Mouse (Mus musculus) heart, embryonic 11.5 days (tissue): ENCODE measurements around the gene Tmem63b. TPM values are rescaled to one million over a fixed set of nuclear protein-coding genes. Genes with fewer than 3 reads are reported as not detected.

Source experiments
- ATAC-seq: fragments of 200-750 bp; cut with Nextera tagmentation; replicated peaks from 2 replicates; pipeline ENCODE4 v1.8.0; 2017; ENCODE audit warnings: moderate library complexity; ENCODE audit not compliant: insufficient number of reproducible peaks, low FRiP score, low TSS enrichment
- H3K27ac ChIP-seq: fragments of 300-500 bp; sonication (generic); 2 replicates; pipeline ENCODE4 v1.5.1; 2014; ENCODE audit warnings: mild to moderate bottlenecking, low read depth, low read length
- H3K27me3 ChIP-seq: fragments of 300-500 bp; sonication (generic); 2 replicates; pipeline ENCODE4 v1.6.1; 2014; ENCODE audit warnings: mild to moderate bottlenecking, low read length, mixed read lengths; ENCODE audit not compliant: control insufficient read depth, insufficient read depth
- H3K36me3 ChIP-seq: fragments of 300-500 bp; sonication (generic); 2 replicates; pipeline ENCODE4 v1.6.1; 2014; ENCODE audit warnings: mild to moderate bottlenecking, low read length, moderate library complexity, mixed read lengths; ENCODE audit not compliant: control insufficient read depth, insufficient read depth
- H3K4me1 ChIP-seq: fragments of 300-500 bp; sonication (generic); 2 replicates; pipeline ENCODE4 v1.6.1; 2014; ENCODE audit warnings: low read length; ENCODE audit not compliant: control insufficient read depth, insufficient read depth
- H3K4me2 ChIP-seq: fragments of 300-500 bp; sonication (generic); 2 replicates; pipeline ENCODE4 v1.6.1; 2014; ENCODE audit warnings: mild to moderate bottlenecking, moderate library complexity
- H3K4me3 ChIP-seq: fragments of 300-500 bp; sonication (generic); 2 replicates; pipeline ENCODE4 v1.5.1; 2014; ENCODE audit warnings: low read depth, low read length
- H3K9ac ChIP-seq: fragments of 300-500 bp; sonication (generic); 2 replicates; pipeline ENCODE4 v1.6.1; 2014; ENCODE audit warnings: mild to moderate bottlenecking, low read depth, low read length, moderate library complexity
- H3K9me3 ChIP-seq: fragments of 300-500 bp; sonication (generic); replicated peaks from 2 replicates; pipeline ENCODE4 v1.6.1; 2016; ENCODE audit warnings: low read length; ENCODE audit not compliant: control insufficient read depth
- WGBS: fragments of 180-500 bp; shearing (Covaris S2); extraction: QIAGEN DNeasy Blood & Tissue Kit; methylation state at CpG from one replicate; pipeline ENCODE4 v1.1.7; 2014; ENCODE audit not compliant: insufficient replicate concordance; 5-methylcytosine and 5-hydroxymethylcytosine counted together
- polyA plus RNA-seq: library from polyadenylated mRNA; unstranded; fragments of >200 nt; fragmentation: Nextera tagmentation; extraction: Ambion mirVana; gene quantifications from 2 replicates; pipeline ENCODE4 v1.2.1, GENCODE M21; 2014

Tmem63b gene
- polyA plus RNA-seq, 1 experiment from 2014 or later, result 27.6 TPM

DNA sequence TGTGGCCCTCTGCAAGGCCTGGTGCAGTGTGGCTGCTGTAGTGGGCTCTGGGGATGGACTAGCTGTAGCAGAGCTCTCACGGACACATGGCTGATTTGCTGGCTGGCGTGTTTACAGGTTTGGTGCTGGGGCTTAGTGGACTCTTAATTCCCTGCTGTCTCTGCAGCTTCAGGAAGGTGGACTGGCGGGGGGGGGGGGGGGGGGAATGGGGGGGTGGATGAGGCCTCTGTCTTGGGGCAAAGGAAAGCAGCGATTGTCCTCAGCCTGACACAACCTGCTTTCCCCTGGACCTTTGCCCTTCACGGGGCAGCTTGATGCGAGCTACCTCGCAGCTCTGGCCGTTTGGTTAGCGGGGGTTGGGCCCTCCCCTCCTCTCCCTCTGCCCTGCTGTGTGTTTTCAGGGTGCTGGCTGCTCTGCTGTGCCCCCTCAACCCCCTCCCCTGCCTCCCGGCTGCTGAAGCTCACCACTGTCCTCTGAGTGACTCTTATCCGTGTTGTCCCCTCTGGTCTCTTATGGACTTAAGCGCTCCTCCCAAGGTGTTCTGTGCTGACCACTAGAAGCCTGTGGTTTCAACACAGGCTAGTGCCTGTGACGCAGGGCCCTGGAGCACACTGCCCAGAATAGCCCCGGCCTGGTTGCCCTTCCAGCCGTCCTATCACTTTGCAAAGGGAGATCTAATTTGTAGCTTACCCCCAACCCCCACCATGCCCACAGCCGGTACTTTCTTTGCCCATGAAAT is 14.0 kb upstream of the Tmem63b start:
- H3K4me2 ChIP-seq, result no peak overlapping the region
- 0 out of 2 replicates have a peak, but pooled peaks have one; percentile 41 for ATAC-seq

DNA sequence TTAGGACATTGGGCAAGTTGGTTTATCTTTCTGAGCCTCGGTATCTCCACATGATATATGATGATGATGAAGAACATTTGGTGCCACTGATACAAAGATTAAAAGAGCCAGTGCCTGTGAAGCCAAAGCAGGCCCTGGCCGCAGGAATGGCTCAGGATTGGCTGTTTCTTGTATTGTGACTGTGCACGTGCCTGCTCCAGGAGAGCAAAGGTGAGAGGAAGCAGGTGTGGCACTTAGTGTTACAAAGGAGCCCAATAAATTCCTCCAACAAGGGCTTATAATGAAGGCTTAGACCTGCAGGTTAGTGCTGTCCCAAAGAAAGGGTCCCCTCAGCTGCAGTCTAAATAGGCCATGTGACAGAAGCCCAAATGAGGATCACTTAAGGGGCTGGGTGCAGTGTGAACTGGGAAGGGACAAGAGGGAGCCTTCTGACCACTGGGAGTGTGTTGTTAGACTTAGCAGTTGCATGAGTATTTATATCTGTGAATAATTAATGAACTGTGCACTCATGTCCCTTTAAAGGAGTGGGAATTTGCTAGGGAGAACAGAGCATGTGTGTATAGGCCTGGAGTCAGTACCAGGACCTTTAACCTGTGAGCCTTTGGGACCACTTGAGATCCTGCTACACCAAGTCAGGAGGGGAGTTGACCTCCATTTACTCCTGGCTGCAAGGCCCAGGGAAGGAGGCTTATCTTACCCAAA is 12.5 kb upstream of the Tmem63b start:
- no peak overlapping the region for H3K4me3 ChIP-seq
- no peak for ATAC-seq
- H3K4me1 ChIP-seq, result peaks cover 24% of the 10 kb centered on the region
- H3K9me3 ChIP-seq, result no peaks in the 10 kb centered on the region
- no peak overlapping the region for H3K9ac ChIP-seq
- no peak overlapping the region for H3K27ac ChIP-seq
- H3K4me2 ChIP-seq, result no peak overlapping the region
- no peaks in the 10 kb centered on the region for H3K27me3 ChIP-seq
- peaks cover 5% of the 10 kb centered on the region; the same call in 1 of the 2 replicates for H3K36me3 ChIP-seq
- WGBS, result 87% methylated on average over 3 of the region's 3 CpGs

More for the DNA sequence above, 14.0 kb upstream of the Tmem63b start:
- peak overlapping the region; percentile 48; the same call in 1 of the 2 replicates for H3K9ac ChIP-seq
- H3K27ac ChIP-seq, result peak overlapping the region; percentile 48
- H3K9me3 ChIP-seq, result no peaks in the 10 kb centered on the region
- peaks cover 13% of the 10 kb centered on the region; the same call in 1 of the 2 replicates for H3K4me1 ChIP-seq
- 40% methylated on average over 12 of the region's 16 CpGs for WGBS
- no peak overlapping the region for H3K4me3 ChIP-seq
- no peaks in the 10 kb centered on the region for H3K27me3 ChIP-seq
- H3K36me3 ChIP-seq, result peaks cover 5% of the 10 kb centered on the region; the same call in 1 of the 2 replicates

DNA sequence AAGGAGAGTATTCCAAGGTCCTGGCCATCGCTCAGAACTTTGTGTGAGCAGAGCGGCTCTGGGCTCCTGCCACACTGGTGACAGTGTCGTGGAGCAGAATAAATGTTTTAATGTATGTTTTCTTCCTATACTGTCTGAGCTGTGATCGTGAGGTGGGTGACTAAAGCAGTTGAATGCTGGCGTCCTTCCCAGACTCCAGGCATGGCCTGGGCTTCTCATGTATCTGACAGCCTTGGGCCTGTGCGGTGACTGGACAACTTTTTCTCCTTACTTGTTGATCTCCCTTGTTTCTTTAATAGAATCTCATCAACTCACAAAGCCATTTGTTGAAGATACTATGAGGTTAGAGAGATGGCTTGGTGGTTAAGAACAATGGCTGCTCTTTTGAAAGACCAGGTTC is 11.7 kb upstream of the Tmem63b start:
- no peak overlapping the region for H3K27ac ChIP-seq
- no peak for ATAC-seq
- no peaks in the 10 kb centered on the region for H3K9me3 ChIP-seq
- H3K9ac ChIP-seq, result no peak overlapping the region
- WGBS, result 88% methylated on average over 6 of the region's 6 CpGs
- peaks cover 32% of the 10 kb centered on the region for H3K4me1 ChIP-seq
- no peak overlapping the region for H3K4me2 ChIP-seq
- H3K36me3 ChIP-seq, result peaks cover 5% of the 10 kb centered on the region; the same call in 1 of the 2 replicates
- no peak overlapping the region for H3K4me3 ChIP-seq
- H3K27me3 ChIP-seq, result no peaks in the 10 kb centered on the region

DNA sequence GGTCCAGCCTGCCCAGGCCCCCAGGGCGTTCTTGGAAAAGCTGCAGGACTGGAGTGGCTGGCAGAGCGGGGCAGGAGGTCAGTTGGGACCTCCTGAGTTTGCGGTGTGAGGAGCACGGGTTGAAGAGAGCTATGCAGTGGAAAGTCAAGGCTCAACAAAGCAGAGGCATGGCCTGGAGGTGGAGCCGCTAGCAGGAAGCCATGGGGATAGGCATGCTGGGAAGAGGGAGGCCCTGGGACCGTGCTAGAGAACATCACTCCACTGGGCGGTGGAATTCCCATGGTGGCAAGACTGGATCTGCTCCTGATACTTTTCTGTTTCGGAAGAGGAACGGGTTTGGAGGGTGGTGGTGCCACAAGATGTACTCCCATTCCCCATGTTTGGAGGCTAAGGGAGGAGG is 10.3 kb upstream of the Tmem63b start:
- Histone ChIP-seq H3K4me1 (peaks cover 41% of the 10 kb centered on the region), H3K4me3 (no peak overlapping the region), H3K4me2 (no peak overlapping the region), H3K9ac (no peak overlapping the region), H3K9me3 (no peaks in the 10 kb centered on the region), H3K36me3 (peaks cover 5% of the 10 kb centered on the region; the same call in 1 of the 2 replicates), H3K27me3 (no peaks in the 10 kb centered on the region), H3K27ac (no peak overlapping the region)
- ATAC-seq, result no peak
- 88% methylated on average over 9 of the region's 9 CpGs for WGBS

DNA sequence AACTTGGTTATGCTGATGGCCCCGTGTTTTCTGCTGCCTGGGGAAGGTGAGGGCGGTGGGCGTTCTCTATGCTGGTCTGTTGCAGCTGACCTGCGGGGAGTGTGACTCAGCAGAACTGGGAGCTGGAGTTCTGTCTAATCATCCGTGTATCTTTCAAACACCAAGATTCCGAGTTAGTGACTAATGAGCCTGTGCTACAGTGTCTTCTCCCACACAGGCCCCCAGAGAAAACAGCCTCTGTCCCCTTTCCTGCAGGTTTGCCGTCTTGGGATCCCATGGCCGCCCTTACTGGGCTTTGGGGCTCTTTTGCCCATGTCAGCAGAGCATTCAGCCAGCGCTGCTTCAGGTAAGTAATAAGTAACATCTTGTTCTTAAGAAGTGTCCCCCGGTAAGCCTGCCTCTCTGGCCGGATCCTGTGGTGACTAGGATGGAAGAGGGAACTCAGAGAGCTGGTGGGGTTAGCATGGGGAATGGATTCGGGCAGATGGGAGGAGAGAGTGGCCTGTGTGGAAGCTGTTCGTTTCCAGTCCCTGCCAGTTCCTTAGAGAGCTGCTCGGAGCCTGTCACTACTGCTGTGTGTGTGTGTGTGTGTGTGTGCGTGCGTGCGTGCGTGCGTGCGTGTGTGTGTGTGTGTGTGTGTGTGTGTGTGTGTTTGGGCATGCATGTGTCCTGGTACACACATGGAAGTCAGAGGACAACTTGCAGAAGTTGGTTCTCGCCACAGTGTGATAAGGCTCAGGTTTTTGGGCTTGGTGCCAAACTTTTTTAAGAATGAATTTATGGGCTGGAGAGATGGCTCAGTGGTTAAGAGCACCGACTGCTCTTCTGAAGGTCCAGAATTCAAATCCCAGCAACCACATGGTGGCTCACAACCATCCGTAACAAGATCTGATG is 8.8 kb upstream of the Tmem63b start:
- no peak; the same call in 1 of the 2 replicates for ATAC-seq

DNA sequence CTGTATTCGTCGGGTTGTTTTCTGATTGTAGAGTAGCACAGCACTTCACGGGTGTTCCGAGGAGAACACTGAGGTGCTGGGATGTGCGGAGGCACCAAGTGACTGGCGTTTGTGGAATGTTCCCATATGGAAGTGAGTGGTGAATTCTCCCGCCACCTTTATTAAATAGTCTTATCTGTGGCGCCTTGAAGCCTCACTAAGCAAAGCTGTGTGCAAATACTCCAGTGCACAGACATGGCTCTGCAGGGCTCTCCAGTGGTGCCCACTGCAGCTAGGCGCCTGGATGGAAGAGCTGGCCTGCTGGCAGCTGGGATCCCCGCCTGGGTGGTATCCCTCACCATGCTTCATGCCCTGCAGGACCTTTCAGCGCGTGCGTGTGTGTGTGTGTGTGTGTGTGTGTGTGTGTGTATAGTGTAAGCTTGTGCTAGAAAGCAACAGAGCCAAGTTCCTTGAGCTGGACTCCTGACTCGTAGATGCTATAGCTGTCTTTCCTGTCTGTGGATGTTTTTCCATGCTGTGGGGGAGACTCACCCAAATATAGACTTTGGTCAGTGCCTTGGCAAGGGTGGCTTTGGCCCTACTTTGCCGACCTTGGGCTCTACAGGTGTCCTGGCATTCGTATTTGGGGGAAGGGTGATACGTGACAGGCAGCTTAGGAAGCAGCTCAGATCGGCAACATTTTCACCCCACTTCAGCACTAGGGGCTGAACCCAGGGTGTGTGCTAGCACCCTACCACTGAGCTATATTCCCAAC is 7.3 kb upstream of the Tmem63b start:
- H3K9me3 ChIP-seq, result no peaks in the 10 kb centered on the region
- no peak overlapping the region for H3K4me3 ChIP-seq
- no peak for ATAC-seq
- 0 out of 2 replicates have a peak overlapping the region, but pooled peaks have one; percentile 34 for H3K9ac ChIP-seq
- 0 out of 2 replicates have a peak overlapping the region, but pooled peaks have one; percentile 10 for H3K27ac ChIP-seq
- H3K4me2 ChIP-seq, result peak overlapping the region; percentile 7; the same call in 1 of the 2 replicates
- H3K4me1 ChIP-seq, result peaks cover 28% of the 10 kb centered on the region
- 63% methylated on average over 18 of the region's 18 CpGs for WGBS
- H3K36me3 ChIP-seq, result peaks cover 5% of the 10 kb centered on the region; the same call in 1 of the 2 replicates
- no peaks in the 10 kb centered on the region for H3K27me3 ChIP-seq

More for the DNA sequence above, 8.8 kb upstream of the Tmem63b start:
- peaks cover 5% of the 10 kb centered on the region; the same call in 1 of the 2 replicates for H3K36me3 ChIP-seq
- H3K4me2 ChIP-seq, result no peak overlapping the region
- H3K27ac ChIP-seq, result no peak overlapping the region
- peaks cover 33% of the 10 kb centered on the region for H3K4me1 ChIP-seq
- H3K27me3 ChIP-seq, result no peaks in the 10 kb centered on the region
- H3K9me3 ChIP-seq, result no peaks in the 10 kb centered on the region
- H3K9ac ChIP-seq, result no peak overlapping the region
- WGBS, result 71% methylated on average over 23 of the region's 23 CpGs
- no peak overlapping the region for H3K4me3 ChIP-seq

DNA sequence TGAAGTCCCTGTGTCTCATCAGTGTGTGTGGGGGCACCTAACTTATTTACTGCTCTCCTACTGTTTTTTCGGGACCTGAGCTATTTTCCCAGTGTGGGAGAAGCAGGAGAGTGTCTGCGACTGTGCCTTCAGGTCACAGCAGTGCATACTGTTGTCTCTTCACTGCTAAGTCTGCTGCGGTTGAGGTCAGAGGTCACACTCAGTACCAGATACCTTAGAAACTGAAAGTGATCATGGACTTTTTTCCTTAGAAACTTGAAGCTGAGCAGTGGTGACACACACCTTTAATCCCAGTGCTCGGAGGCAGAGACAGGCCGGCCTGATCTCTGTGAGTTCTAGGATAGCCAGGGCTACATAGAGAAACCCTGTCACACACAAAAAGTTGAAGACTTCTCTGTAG is 5.5 kb upstream of the Tmem63b start:
- peaks cover 33% of the 10 kb centered on the region for H3K4me1 ChIP-seq
- ATAC-seq, result no peak
- 74% methylated on average over 5 of the region's 5 CpGs for WGBS

More for the DNA sequence above, 5.5 kb upstream of the Tmem63b start:
- H3K4me3 ChIP-seq, result no peak overlapping the region
- no peaks in the 10 kb centered on the region for H3K27me3 ChIP-seq
- no peak overlapping the region for H3K27ac ChIP-seq
- H3K36me3 ChIP-seq, result no peaks in the 10 kb centered on the region
- no peak overlapping the region for H3K4me2 ChIP-seq
- no peak overlapping the region for H3K9ac ChIP-seq
- H3K9me3 ChIP-seq, result no peaks in the 10 kb centered on the region
